Mouse (Mus musculus) embryo, embryonic 10 days (tissue): ENCODE measurements at regions not wholly inside any gene's neighbourhood (a gene's known extent, or its start where the extent isn't known, plus 50 kb on each side); places are given as distances from the start of the nearest gene placed in this dataset.
"Not testable (repeated sequence)": the region's sequence is repeated elsewhere in the genome, so short reads cannot be mapped to it uniquely, and the experiment has no call there.

Experiments
- DNase-seq: peaks from one replicate; pipeline ENCODE4 v3.0.0-alpha.2; 2015; ENCODE audit warnings: low spot score

DNA sequence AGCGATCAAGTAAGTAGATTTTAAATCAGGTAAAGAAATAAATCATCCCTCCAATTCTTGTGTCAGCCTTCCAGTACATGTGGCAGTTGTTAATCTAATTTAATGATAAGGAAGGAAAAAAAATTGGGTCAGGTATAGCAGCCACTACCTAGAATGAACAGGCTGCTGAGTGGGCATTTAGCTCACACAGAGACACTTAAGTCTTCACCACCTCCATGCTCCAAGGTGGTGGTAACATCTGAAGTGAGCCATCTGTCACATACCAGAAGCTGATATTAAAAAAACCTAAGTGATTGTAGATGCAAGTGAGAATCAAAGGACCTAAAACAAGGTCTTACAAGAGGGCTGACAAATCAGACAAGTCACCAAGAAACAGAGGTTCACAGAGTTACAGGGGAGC lies 549.6 kb upstream of the Chordc1 start:
- DNase-seq = no peak

DNA sequence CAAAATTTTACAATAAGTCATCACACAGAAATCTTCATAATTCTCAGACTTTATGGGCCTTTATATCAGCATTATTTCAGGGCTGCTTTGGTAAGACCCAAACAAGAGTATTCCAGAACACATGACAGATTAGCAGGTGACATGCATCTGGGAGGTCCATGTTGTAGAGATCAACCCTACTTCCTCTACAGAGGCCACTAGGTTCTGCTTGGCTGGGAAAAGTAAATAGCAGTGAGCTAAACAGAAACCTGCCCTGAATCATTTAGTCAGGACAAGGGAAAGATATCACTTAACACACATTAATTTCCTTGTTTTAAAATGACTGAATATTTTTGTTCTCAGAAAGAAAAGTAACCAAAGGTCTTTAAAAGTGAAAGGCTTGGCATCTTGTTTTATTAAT lies 546.7 kb upstream of the Chordc1 start:
- DNase-seq = no peak

DNA sequence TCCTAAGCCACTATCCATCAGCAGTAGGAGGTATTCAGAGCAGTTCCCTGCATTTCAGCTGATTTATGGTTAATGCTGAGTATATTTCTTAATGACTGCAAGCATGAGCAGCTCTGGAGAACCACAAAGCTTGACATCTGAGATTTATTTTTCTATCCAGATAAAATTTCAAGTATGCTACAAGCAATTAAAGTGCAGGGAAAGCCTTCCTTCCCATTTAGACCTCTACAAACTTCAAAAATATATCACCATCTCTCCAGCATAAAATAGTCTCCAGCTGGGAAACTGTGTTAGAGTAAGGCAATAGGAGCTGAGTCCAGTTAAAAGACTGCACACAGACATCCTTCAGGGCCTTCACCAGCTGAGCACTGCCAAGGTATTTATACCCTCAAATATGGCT lies 546.2 kb upstream of the Chordc1 start:
- no peak for DNase-seq

DNA sequence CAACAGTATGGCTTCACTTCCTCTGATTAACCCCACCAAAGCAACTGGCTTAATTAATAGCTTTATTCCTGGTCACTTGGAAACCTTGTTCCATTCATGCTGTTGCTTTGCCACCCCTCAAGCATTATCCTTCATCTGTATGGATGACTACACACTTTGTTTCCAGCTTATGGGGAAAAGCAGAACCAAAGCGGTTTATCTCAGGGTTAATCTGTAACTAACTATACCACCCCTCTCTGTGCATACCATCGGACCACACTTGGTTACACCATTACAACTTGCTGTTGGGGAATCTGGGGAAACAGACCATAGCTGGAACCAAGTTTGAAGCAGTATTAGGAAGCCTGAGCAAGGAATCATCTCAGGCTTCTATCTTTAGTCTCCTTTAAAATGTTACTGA lies 500.1 kb upstream of the Chordc1 start:
- DNase-seq = not testable (repeated sequence)

DNA sequence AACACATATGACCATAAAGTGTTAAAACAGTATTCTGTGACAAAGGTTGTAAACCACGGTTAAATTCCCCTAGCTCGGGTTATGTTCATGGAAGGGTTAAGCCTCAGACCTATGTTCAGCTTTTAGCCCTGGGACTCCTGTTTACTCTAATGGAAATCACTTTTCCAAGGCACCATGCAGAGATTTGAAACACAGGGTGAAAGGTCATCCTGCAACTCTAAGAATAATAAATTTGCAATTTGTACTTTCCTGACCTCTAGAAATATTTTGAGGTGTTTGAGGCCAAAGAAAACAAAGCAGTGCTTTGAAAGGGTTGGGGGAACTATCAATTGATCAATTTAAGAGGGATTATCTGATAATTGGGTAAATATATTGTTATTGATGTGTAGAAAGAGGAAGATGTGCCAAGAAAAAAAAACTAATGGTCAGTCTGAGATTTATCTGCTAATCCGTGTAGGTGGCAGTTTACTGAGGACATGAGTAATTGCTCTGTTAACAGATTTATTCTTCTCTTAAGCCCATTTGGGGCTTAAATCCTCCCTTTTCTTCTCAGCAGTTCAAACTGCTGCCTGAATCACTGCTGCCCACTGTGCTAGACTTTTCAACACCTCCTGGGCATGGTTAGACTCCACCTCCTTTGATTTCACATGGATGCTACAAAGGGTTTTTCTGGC lies 475.1 kb upstream of the Chordc1 start:
- DNase-seq = peak; percentile 69

DNA sequence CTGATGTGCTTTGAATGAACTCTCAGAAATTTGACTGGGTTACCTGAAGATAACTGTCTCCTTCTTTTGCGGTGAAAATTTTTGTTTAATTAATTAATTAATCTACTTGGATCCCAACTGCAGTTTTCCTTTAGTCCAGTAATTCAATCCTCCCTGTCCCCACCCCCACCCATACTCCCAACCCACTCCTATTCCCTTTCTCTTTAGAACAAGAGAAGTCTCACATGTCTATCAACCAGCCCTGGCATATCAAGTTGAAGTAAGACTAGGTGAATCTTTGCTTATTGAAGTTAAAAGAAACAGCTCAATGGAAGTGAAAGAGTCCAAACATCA lies 474.6 kb upstream of the Chordc1 start:
- DNase-seq = no peak

DNA sequence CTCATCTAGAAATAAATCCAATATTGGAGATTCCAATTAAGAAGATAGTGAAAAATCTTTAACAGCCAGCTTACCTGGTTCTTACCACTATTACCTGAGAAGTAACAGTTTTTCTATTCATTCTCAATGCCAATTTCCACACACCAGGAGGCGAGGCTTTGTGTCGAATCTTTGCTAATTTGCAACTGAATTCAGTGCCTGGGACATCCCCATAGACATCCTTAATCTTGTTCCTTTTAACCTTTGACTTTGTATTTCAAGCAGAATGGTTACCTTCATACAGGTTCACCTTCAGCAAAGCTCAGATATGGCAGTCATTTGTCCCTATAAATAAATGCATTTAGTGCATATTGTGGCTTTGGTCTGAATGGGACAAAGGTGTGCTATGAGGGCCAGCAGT lies 426.4 kb upstream of the Chordc1 start:
- DNase-seq = no peak

DNA sequence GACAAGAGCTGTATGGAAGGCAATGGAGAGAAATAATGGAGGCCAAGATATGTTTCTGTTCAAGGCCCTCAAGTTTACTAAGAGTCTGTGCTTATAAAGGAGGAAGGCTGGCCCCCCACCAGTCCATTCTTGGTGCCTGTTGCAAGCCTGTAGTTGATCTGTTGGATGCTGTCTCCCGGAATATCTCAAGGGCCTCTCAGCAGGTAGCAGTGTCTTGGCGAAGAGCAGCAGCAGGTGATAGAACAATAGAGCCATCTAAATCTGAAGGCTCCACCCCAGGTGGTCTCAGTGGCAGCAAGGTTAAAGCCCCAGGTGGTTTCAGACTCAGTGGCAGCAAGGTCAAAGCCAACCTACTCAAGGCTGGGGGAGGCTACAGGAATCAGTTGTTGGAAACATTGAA lies 417.1 kb upstream of the Chordc1 start:
- no peak for DNase-seq
